Mouse (Mus musculus) liver, adult 2 months (tissue): Measurements from ENCODE around the gene Naa25.

Experiments used
- CTCF ChIP-seq: fragments of 200-500 bp; IDR thresholded peaks from 2 replicates; pipeline ENCODE4 v1.5.1; 2011; ENCODE audit warnings: low read depth, low read length, control low read depth
- POLR2A ChIP-seq: fragments of 200-500 bp; IDR thresholded peaks from 2 replicates; pipeline ENCODE4 v1.6.1; 2011; ENCODE audit warnings: low read length, control low read depth; ENCODE audit not compliant: insufficient read depth; ENCODE audit errors: extremely low read depth

DNA sequence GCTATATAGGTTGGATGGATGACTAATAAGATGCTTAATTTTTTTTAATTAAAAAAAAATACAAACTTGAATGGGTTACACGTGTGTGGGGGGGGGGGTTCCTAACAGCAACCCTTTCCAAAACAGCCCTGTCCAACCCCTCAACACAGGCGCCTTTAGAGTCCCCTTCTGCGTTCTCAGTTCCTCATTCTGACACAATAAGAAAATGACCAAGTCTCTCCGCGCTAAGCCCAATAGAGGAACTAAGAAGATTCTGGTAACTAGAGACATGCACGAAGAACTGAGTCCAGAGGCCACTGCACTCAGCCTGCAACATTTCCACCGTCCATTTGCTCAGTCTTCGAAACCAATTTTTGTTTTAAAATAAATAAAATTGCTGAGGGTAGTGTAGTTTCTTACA lies 53.5 kb downstream of the Naa25 start:
- TF ChIP-seq POLR2A (no peak), CTCF (no peak)
